Mouse (Mus musculus): ENCODE measurements at regions not wholly inside any gene's neighbourhood (a gene's known extent, or its start where the extent isn't known, plus 50 kb on each side); places are given as distances from the start of the nearest gene placed in this dataset.

DNA sequence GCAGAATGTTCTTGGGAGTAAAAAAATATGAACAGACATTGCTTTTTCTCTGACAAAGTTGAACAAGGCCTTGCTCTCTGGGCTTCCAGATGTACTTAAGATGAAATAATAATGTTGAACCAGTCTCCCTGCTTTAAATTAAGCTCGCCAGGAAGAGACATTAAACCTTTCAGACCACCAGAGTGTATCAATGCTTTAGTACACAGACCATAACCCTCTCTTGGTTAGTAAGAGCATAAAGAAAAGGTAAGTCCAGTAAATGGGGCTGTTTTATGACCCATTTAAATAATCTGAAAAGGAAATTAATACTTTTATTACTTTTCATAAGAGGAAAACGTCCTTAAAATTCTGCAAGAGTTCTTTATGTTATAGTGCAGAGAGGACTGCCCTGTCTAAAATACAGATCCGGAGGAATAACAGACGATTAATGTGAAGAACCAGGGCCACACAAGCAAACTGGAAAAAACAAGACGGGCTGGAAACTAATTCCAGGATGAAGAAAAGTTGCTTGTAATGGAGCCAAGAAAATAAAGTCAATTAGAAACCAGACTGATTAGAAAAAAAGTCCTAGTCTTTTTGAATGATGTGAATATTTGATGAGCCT, 74.4 kb downstream of the Mettl11b start:
- ATAC-seq (replicated peaks; ENCODE audit: poor library complexity, severe bottlenecking): no peak

DNA sequence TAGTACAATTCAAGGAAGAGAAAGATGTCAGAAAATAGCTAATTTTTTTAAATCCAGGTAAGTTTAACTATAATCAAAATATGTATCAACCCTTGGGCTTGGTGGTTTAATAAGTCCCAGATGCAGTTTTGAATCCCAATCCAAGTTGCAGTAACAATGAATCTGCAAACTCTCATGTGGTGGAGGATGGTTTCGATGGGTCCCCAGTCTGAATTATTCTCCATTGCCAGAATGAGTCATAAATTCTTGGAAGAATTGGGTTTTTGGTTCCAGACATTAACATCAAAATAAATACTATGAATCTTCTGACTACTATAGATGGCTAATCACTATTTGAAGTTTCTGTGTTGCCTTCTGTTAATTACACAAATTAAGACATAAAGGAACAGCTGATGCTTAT, 82.9 kb downstream of the Mettl11b start:
- no peak for ATAC-seq (replicated peaks; ENCODE audit: poor library complexity, severe bottlenecking)

DNA sequence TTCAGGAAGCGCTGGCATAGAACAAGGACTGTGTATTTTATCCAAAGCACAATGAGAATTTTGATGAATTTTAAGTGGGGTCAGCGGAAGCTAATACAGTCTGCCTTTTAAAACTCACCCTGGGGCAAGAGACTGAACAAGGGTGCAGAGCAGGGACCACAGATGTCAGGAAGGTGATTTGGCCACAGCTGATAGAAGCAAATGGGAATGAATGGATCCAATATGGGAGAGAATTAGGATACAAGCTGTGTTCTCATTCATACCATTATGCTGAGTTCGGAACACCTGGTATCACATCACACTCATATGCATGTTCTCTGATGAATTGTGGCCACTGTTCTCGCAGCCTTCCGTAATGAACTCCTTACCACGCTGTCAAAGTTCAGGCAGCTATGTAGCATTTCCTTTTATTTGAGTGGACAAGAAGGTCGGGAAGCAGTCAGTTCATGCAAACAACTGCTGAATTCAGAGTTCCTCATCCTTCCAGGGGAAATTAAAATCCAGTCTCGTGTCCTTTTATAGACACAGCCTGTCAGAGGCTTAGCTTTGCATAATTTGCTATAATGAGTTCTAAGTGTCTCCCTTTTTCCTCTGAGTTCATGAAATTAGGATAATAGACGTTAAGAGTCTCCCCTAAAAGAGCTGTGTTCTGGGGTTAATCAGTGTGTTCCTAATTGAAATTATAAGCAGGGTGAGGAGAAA, 84.4 kb downstream of the Mettl11b start:
- ATAC-seq (replicated peaks; ENCODE audit: poor library complexity, severe bottlenecking): no peak

DNA sequence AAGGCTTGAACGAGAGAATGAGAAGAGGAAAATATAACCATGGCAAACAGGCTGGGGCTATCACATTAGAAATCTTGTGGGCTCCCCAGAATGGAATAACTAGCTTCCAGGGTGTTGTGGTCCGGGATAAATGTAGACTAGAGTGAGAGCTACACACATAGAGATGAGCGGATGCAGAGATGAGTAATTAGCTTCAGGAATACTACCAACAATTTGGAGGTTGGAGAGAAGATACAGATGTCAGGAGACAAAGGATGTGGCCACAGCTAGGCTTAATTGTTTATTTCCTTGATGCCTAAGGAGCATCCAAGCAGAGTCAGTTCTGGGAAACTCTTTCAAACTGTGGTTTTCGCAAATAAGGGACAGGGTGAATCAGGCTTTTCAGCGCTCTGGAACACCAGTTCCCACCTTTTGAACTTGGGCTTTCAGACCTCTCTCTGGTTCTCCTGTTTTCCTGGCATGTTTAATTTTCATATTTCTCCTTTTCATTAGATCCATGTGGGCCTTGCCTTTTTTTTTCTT, 94.7 kb downstream of the Mettl11b start:
- no peak for ATAC-seq (replicated peaks; ENCODE audit: poor library complexity, severe bottlenecking)

DNA sequence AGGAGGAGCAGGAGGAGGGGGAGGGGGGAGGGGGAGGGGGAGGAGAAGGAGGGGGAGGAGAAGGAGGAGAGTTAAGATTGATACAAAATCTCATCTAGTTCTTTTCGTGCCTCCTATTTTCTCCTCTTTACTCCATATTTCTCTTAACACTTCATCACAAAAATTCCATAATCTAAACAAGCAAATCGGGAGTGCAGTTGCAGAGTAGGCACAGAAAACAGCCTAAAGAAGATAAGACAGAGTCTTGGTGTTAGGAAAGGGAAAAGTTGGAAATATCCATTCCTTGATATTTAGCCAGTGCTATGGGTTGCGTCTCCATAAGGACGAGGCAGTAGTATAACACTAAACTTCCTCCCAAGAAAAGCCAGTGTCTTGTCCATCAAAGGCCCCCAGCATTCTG, 100.1 kb downstream of the Mettl11b start:
- ATAC-seq (replicated peaks; ENCODE audit: poor library complexity, severe bottlenecking): no peak

DNA sequence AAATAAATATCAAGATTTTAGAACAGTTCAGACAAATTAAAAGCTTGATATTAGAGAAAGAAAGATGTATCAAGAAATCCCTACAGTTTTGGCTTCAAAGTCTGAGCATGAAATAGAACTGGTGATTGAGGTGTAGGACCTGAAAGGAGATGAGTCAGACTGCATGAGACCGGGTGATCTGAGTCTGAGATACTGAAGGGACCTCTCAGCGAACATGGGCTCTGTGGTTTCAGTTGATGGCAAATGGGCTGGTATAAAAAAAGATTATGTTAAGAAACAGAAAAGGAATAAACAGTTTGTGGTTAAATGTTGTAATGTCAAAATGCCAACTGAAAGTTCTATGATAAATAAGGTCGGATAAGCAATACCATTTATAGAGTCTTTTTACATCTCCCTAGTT, 103.7 kb downstream of the Mettl11b start:
- ATAC-seq (replicated peaks; ENCODE audit: poor library complexity, severe bottlenecking): peak; percentile 97

DNA sequence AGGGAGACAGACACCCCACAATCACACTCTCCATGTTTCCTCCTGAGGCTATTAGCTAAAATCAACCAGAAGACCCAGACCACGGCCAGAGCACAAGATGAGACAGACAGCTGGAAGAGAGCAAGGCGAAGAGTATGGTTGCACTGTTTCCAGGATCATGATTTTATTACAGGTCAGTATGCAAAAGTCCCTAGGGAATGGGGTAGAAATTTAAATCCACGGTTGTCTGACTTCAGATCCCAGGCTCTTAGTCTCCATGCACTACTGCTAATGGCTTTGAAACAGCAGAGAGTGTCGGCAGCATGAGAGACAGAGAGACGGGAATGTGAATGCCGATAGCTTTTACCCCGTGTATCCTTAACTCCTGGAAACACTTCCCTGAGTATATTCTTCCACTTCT, 105.2 kb downstream of the Mettl11b start:
- ATAC-seq (replicated peaks; ENCODE audit: poor library complexity, severe bottlenecking): no peak

DNA sequence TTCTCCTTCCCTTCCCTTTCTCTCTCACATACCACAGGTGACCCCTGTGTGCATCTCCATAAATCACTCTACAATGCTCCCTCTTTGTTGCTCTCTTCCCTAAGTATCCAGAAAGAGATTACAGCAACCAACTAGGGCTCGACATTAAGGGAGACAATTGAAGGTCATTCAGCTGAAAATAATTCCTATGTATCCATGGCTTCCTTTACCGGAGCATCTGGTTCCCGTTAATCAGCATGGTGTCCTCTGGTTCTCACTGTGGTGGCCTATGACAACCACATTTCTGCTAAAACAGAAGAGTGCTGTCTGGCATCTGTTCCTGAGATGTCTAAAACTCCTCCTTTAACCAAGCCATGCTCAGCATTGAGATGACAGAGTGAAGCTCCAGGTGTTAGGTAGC, 106.9 kb downstream of the Mettl11b start:
- no peak for ATAC-seq (replicated peaks; ENCODE audit: poor library complexity, severe bottlenecking)

DNA sequence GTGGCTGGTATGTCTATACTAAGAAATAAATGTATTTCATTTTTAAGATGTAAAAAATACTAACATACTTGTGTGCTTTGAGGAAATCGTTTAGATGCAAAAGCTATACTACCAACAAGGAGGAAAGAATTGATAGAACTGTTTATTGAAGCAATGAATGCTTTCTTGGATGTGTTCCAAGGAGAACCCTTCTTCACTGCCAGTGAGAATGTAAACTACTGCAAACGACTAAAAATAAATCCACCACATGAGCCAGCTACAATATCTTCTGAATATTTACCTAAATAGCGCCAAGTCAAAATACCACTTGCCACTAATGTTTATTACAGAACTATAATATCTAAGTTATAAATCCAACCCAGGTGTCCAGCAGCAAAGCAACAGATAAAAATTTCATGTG, 108.4 kb downstream of the Mettl11b start:
- ATAC-seq (replicated peaks; ENCODE audit: poor library complexity, severe bottlenecking): no peak

DNA sequence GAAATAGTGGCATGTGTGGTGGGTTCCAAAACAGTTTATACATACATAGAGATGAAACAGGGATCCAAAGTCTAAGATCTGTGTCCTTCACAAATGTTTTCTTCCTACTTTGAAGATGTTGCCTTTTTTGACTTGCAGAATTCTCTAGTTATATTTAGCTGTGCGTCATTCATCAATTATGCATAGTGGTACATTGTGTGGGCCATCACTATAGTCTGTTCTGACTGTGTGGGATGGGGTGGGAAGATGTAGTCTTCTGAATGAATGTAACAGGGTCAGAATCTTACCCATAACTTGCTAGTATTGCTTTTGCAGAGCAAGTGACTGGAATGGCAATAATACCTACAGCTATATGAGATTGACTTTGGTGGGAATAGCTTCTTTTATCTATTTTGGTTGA, 116.6 kb downstream of the Mettl11b start:
- no peak for ATAC-seq (replicated peaks; ENCODE audit: poor library complexity, severe bottlenecking)

DNA sequence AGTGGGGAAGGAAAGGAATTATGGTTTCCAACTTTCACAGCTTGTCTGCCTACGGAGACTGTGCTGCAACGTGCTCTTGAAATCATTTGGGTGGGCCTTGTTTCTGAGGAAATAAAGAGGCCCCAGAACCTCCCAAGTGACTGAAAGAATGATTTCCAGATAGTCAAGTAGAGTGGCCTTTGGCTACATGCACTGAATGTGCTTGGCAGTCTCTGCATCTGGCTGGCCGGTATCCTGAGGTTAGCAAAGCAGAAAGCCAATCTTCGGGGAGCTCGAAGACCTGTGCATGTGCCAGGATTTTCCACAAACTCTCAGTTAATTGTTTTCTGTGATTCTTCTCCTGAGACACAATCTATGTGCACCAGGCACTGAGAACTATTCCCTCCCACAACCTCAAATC, 117.3 kb downstream of the Mettl11b start:
- ATAC-seq (replicated peaks; ENCODE audit: poor library complexity, severe bottlenecking): no peak

DNA sequence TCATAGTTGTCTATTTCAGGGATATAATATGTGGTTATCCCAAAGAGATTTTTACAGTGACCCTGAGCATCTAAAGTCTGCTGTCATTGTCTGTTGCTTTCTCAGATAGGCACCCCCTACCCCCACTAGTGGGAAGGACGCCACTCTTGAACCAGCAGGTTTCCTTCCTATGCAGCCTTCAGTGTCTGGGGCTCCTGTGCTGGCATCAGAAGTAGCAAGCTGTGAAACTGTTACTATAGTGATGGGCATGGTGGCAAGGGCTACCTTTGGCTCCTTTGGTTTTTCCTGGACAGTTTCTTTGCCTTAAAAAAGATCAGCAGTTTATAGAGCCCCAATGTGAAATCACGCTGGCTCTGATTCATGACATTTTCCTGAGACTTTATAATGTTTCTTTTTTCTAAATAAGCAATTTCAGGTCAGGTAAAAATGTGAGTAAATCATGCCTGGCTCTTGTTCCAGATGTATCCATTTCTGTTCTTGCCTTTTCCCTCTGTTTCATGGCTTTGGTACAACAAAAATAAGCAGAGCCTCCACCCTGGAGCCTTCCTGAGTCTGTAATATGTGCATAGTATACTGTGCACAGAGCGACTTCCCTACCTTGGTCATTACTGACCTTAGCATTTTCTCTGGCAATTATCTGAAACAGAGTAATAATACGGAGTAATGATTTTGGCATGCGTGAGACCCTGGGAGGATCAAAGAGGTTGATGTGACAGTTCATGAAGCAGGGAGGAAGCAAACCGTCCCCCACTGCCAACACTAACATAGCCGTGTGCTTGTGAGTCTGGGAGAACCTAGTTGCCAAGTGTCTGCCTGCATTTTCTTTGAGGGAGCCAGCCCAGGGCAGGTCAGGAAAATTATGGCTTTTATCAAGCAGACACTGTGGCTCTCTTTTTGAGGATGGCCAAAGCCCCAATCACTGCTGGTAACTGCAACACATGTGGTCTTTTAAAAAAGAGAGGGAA, 124.8 kb downstream of the Mettl11b start:
- ATAC-seq (replicated peaks; ENCODE audit: poor library complexity, severe bottlenecking): no peak

DNA sequence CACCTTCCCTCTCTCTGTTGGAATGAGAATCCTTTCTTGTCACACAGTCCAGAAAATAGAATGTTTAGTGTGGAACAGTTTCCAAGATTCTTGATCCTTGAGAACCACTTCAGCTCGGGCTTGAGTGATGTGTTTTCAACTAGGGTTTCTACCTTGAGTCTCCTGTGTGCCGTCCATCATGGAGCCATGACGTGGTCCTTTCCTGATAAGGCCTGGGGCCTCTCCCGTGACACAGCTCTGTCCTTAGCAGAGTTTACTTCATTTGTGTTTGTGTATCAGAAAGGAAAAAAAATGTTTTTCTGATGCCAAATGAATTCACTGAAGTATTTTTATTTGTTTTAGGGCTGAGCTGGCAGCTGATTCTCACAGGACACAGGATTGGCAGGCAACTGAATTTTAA, 148.6 kb downstream of the Mettl11b start:
- no peak for ATAC-seq (replicated peaks; ENCODE audit: poor library complexity, severe bottlenecking)

DNA sequence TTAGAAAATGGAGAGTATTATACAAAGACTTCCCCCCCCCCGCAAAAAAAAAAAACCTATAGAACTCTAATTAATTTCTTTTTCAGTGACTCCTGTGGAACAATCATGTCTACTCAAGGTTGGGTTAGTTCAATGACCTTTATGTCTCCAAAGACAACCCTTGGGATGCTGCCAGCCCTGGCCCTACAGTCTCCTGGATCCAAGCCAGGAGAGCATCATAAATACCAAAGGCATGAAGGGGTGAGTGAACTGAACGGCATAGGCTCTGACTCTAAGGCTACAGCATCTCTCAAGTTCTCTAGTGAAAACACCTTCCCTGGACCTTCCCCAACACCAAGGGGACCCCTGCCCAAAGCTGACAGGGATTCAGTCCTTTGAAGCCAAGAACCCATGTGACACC, 149.4 kb downstream of the Mettl11b start:
- no peak for ATAC-seq (replicated peaks; ENCODE audit: poor library complexity, severe bottlenecking)

DNA sequence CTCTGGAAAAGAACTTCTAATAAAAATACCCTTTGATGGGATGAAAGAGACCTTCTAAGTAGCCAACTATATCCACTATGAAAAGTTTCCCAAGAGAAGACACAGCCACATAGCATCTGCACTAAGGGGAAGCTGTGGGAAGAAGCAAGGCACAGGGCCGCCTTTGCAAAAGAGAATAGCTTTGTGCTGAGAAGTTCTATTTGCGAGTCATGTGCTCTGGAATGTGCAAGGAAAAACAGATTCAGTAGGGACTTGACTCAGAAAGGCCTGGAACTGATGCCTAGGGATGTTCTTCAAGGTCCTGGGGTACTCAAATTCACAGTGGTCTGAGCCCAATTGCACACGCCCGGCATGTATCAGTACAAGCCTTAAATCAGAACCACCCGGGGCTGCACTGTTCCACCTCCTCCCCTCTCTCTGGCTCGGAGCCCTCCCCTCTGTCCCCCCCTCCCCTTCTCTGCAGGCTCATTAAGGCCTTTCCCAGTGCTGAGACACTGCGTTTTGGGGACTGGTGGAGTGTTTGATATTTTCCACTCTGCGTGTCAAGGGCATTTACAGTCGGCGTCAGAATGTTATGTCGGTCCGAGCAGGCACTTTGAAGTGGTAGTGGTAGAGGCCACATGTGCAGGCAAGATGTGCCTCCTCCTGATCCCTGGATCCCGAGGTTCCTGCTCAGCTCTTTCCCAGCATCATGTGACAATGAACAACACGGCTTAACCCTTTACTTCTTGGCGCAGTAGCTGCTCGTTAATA, 150.4 kb downstream of the Mettl11b start:
- no peak for ATAC-seq (replicated peaks; ENCODE audit: poor library complexity, severe bottlenecking)

DNA sequence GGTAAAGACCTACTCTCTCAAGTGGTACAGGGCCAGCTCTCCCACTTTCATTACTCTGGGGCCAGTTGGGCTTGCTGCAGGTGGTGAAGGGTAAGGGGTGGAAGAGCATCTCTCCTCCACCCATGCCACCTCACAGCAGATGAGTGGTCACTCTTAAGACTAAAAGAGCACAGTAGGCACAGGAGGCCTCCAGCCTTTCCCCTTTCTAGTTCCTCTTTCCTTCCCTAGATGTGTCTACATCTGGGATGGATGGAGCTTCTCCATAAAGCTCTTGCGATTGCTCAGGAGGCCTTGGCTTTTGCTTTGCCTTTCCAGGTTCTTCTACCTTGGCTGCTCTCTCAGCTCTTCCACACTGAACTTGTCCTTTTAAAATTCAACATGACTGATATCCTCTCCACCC, 151.5 kb downstream of the Mettl11b start:
- ATAC-seq (replicated peaks; ENCODE audit: poor library complexity, severe bottlenecking): peak; percentile 52

DNA sequence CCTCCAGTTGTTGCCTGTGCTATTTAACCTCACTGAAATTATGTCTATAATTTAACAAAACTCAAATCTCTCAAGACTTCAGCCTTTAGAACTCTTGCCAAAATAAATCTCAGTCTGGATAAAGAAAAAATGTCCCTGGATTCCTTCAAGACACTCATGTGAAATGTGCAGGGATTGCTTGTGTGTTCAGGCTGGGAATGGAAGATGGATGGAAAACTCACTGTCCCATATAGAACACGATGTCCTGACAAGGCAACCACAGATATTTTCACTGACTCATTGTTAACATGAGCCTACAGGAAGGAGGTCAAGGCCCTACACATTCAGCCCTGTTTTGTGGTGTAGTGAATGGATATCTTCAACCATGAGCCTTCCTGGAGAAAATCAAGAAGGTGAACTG, 160.3 kb upstream of the Gorab start:
- no peak for ATAC-seq (replicated peaks; ENCODE audit: poor library complexity, severe bottlenecking)

DNA sequence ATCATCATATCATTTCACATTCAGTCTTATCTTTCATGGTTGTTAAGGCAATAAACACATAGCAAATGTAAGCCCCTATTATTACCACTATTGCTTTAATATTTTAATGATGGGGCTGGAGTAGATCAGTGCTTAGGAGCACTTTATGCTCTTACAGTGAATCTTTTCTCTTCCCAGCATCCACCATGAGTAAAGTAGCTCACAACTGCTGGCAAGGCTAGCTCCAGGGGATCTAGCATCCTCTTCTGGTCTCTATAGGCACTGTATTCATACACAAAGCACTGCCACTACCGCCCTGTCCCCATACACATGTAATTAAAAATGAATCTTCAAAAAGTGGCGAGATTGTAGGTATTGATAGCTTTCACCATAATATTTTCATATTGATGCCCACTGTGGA, 159.6 kb upstream of the Gorab start:
- no peak for ATAC-seq (replicated peaks; ENCODE audit: poor library complexity, severe bottlenecking)

DNA sequence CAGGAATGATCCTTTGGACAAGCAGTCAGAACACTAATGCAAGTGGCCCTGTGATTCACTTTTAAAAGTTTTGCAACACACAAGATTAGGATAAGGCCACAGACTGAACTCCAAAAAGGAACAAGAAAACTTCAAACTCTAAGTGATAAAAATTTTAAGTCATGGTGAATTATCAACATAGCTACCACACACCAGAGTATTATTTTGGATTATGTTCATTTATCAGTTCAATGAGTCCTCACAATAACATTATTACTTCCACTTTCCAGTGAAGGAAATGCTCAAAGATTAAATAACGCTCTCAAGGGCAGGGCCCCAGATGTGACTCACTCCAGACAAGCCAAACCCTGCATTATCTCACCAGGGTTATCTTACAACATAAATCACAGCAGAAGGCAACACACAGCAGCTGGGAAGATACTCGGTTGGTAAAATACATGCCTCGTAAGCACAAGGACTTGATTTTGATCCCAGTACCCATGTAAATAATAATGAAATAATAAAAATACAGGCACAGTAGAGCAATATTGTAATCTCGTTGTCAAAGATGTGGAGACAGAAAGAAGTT, 158.8 kb upstream of the Gorab start:
- ATAC-seq (replicated peaks; ENCODE audit: poor library complexity, severe bottlenecking): no peak

DNA sequence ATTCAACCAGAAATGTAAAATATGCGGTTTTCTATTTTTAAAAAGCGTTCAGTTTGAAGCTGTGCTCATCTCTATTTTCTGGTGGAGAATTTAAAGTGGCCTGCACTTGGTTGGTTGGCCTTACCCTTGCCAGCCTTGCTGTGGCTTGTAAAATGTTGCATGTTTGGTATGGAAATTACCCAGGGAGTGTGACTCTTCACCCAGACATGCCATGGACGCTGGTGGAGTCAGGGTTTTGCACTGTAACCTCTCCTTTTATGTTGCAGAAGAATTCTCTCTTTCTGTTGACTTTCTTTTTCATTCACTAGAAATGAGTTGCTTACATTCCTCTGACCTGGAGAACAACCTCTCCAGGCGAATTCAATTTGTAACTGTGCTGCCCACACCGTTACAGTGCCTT, 157.5 kb upstream of the Gorab start:
- ATAC-seq (replicated peaks; ENCODE audit: poor library complexity, severe bottlenecking): no peak

All from granulocyte monocyte progenitor cell, adult 5-6 weeks (primary cell).